Mouse (Mus musculus): ENCODE results near the gene Pi16.

- TF ChIP-seq CTCF (IDR thresholded peaks at IDR 0.05; ENCODE audit: low read depth) (peak; percentile 58), EP300 (optimal IDR thresholded peaks at IDR 0.05) (no peak)
Measured at GRCm38 (mm10) chr17:29341591-29342003, 24.1 kb downstream of the Pi16 start.
